Mouse (Mus musculus) erythroblast, adult 5-6 weeks (primary cell): ENCODE measurements around the gene Gm28551. TPM values are rescaled to one million over a fixed set of nuclear protein-coding genes. Genes with fewer than 3 reads are reported as not detected.
"Not testable (repeated sequence)": the region's sequence is repeated elsewhere in the genome, so short reads cannot be mapped to it uniquely, and the experiment has no call there.

ENCODE experiments used
- ATAC-seq: replicated peaks from 2 replicates; pipeline ENCODE4 v1.8.0; 2016; ENCODE audit warnings: moderate number of reproducible peaks, mild to moderate bottlenecking, moderate TSS enrichment, inconsistent platforms; ENCODE audit not compliant: poor library complexity, low FRiP score, severe bottlenecking
- total RNA-seq, 2 experiments: library from RNA; stranded (forward) in 1 of 2; stranded (reverse) in 1 of 2; fragments of 150-400 nt in 1 of 2; fragments of 200-764, 138-1000 nt in 1 of 2; gene quantifications; 2 replicates each; pipeline versions ENCODE4 v1.2.3 to v1.2.4; 2015 to 2017; ENCODE audit warnings: low replicate concordance in 2 of 2

Gm28551 gene
- total RNA-seq (2015; ENCODE audit: low replicate concordance) (1.5 and 5.2 TPM in 2 replicates), total RNA-seq (2017; ENCODE audit: low replicate concordance) (0.70 TPM in 1 of 2 replicates, not detected in the other)

DNA sequence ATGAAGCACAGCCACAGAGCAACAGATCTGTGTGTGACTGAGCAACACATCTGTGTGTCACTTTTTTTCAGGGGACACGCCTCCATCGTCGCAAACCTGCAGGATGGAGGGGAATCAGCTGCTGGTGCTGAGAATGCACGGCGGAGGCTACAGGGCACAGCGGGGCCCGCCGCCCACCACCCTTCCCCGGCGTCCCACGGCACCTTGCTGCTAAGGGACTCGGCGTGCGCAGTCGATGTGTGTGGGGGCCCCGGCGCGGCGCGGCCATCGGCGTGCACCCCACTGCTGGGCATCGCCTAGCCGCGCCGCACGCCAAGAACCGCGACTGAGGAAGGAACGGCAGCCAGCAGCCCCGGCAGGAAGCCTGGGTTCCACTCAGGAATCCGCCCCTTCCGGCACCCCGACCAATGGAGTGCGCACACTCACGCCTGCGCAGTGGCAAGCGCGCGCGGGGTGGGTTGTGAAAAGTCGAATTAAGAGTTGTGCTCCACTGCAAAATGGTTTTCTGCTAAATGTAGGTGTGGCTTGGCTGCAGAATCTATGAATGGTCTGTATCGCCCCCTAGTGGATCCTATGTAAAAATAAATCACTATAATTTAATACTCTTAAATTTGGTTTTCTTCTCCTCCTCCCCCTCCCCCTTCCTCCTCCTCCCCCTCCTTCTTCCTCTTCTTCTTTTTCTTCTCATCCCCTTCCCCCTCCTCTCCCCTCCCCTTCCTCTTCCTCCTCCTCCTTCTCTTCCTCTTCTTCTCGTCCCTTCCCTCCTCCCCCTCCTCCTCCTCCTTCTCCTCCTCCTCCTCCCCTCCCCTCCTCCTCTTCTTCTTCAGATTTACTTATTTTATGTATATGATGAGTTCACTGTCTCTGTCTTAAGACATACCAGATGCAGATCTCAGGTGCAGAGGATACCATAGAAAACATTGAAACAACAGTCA is at the start of gene Gm28551, which contains the start of the genes Asdurf and Asnsd1:
Gene Gm28551, minus strand, starts transcription at position 341 of the 935 bp plus-strand sequence.
Gene Asdurf, minus strand, starts transcription at position 293 of the 935 bp plus-strand sequence.
Gene Asnsd1, minus strand, starts transcription at position 426 of the 935 bp plus-strand sequence.
- peak; percentile 100 for ATAC-seq

DNA sequence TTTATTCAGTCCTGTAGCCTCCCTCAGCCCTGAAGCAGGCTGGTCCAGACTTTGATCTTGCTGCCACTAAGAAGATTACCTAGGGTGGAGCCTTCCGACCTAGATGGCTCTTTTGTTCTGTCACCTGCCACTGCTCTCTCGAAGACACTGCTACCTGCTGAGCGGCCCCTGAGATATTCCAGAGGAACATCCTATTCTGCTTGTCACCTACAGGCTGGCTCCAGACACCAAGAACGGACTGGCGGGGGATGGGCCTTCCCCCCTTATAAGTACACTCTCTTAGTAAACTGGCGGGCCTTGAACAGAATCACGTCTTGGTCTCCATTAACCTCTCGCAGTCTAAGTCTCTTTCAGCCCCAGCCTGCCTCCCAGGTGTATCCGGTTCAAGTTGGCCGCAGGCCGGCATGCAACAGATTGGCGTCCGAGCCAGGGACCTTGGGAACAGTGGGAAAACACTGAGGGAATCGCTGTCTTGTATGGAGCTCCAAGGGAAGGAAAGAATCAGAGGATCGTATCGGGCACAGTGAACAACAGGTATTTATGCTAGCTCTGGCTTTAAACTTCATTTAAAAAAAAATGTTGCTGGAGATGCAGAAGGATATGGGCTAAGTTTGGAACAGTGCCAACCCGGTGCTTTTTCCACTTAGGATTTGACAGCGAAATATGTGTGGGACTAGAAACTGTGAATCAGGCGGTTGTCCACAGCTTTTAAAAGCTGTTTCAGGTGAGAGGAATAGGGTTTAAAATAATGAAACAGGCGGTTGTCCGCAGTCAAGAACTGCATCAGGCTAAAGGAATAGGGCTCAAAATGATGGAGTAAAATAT is 41.7 kb upstream of the Gm28551 start:
- not testable (repeated sequence) for ATAC-seq

DNA sequence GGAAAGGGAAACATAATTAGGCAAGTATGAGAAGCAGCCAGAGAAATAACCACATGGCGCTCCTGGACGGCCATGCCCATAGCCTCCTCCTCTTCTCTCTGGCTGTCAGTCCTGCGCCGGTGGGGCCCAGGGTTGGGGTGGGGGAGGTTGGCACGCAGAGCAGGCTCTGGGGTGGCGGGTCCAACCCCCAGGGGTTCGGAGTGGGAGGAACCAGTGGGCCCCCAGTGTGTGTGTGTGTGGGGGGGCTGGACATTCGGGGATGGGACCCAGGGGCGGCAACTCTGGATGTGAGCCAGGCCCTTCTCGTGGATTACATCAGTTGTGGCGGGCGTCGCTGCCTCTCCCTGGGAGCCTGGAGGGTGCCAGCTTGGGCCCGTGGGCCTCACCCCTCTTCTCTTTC is 36.3 kb upstream of the Gm28551 start:
- no peak for ATAC-seq

DNA sequence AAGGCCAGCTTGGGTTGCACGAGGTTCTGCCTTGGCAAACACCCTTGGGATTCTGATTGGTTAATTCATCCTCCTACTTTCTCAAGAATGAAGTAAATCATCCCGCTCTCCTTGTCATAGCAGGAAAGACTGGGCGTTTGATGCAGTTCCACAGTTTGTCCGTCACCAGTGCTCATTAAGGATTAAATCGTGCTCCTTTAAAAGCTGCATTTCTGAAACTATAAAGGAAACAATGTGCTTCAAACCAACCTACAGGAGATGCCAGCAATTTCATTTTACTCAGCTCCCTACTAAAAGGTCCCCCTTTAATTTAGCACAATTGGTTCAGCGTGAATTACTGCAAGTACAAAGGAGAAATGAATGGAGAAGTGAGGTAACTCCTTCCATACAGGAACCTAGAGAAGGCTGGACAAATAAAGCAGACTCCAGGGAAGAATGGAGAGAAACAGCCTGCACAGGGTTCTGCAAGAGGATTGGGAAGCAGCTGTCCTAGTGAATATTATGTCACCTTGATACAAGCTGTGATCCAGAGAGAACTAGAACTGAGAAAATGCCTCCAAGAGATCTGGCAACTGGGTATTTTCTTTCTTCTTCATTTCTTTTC is 31.7 kb upstream of the Gm28551 start:
- ATAC-seq = no peak

DNA sequence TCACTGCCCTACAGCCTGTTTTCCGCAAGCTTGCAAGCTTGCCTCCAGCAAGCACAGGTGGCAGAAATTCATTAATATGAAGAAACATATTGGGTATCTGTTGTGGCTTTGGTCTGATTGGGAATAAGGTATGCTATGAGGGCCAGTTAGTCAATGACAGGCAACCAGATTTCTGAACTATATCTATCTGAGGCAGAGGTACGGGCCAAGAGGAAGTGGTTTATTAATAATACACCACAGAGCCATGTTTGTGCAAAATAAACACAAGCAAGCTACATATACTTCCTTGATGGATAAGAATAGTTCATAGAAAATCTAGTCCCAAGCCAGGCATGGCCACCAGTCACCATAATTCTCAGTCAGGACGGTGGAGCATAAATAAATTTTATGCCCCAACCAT is 25.3 kb upstream of the Gm28551 start:
- no peak for ATAC-seq

DNA sequence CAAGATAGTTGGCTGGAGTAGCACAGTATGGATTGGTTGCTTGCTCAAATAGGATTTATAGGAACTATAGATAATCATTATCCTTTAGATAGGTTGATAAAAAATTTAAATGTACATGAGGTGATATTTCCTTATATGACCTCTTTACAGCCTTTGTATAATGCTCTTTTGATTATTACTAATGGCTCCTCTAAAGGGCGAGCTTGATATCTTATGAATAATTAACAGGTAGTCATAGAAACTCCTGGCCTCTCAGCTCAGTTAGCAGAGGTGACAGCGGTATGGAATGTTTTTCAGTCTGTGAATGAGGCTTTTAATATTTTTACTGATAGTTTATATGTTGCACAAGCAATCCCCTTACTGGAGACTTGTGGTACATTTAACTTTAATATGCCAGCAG is 23.5 kb upstream of the Gm28551 start:
- not testable (repeated sequence) for ATAC-seq

DNA sequence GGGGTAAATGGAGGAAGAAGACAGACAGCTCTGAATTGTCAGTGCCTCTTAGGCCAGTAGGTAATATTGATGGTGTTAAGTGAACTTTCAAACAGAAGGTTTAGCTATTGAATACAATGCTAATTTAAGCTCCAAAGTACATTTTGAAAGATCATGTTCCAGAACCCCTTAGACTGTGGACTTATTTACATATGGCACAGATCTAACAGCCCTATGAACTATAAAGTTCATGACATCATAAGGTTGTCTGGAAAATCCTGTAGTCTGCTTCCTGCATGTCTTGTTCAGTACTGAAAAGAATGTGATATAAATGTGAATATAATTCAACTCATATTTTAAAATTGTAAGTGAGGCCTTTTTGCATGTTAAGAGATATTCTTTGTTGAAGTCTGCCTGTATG is 6.5 kb upstream of the Gm28551 start:
- no peak for ATAC-seq

DNA sequence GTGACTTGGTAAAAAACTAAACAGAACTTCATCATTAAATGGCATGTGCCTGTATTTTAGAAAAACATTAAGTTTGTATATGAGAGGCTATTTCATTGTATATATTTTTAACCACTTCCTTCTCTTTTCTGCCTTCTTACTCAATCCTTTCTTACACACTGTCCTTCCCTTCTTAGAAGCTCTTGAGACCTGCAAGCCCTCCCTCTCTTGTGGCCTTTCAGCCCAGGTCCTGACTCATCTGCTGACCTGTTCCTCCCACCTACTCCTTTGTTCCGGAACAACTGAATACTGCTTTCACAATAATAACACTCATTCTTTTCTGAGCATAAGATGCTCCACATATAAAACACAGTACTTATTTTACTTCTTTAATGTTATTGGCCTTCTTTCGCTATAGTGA is 11.4 kb downstream of the Gm28551 start:
- ATAC-seq = no peak

DNA sequence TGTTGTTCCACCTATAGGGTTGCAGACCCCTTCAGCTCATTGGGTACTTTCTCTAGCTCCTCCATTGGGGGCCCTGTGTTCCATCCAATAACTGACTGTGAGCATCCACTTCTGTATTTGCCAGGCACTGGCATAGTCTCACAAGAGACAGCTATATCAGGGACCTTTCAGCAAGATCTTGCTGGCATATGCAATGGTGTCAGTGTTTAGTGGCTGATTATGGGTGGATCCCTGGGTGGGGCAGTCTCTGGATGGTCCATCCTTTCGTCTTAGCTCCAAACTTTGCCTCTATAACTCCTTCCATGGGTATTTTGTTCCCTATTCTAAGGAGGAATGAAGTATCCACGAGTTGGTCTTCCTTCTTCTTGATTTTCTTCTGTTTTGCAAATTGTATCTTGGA is 15.1 kb downstream of the Gm28551 start:
- ATAC-seq = not testable (repeated sequence)

DNA sequence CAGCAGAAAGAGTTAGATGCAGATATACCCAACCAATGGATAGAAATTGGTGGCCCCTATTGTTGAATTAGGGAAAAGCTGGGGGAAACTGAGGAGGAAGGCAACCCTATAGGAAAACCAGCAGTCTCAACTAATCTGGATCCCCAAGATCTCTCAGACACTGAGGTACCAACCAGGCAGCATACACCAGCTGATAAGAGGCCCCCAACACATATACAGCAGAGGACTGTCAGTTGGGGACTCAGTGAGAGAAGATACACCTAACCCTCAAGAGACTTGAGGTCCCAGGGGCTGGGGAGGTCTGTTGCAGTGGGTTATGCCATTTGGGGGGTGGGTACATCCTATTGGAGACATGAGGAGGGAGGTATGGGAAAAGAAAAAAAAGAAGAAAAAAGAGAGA is 17.0 kb downstream of the Gm28551 start:
- no peak for ATAC-seq

DNA sequence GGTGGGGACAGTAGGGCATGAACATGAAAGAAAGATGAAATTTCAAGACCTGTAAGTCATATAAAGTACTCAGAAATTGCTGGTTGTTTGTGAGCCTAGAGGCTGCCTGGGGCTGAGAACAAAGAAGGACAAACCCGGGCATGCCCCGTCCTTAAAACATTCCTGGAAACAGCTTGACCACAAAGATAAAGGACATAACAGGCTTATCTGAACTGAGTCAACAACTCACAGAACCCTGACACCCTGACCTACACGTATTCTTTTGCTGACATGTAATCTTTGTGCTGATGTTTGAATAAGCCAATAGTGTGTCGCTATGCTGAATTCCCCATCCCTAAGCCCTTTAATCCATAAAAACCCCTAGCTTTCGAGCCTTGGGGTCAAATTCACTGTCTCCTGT is 18.9 kb downstream of the Gm28551 start:
- ATAC-seq = not testable (repeated sequence)

DNA sequence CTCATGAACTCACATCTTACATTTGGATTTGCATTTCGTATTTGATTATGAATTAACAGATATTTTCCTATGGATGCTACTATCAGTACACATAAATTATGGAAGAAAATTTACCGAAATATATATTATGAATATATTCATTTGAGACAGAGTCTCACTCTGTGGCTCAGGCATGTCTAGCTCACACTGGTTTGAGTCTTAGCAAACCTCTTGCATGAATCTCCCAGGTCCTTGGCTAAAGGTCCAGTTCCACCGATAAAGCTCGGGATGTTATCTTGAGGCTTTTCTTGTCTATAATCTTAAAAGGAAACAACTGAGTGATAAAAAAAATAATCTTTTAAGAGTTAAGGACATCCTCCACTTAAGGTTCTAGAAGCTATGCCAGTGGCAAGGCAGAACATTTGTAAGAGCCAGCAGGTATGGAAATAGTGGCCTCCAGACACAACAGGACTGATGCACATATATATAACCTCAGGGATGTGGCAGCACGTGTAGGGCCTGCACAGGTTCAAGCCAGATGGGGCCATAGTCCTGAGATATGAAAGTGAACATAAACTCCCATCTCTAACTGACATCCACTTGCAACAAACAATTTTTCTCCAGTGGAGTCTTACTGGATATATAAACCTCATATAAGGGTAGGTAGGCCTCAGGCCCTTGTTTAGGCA is 27.5 kb downstream of the Gm28551 start:
- ATAC-seq = no peak

DNA sequence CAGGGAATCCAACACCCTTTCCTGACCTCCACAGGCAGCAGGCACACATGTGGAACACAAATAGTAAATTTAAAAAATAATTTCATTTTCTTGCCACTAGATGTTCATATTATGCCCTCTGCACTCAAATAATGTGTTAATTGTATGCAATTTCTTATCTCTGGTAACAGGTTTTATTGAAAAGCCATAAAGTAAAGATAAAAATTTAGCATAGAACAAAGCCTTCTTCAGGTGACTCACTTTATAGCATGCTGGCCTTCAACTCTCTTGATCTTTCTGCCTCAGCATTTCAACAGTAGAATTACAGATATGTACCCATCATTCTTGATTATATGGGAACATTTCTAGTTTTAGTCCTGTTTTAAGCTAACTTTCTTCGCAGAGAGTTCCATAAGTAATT is 28.2 kb downstream of the Gm28551 start:
- no peak for ATAC-seq

DNA sequence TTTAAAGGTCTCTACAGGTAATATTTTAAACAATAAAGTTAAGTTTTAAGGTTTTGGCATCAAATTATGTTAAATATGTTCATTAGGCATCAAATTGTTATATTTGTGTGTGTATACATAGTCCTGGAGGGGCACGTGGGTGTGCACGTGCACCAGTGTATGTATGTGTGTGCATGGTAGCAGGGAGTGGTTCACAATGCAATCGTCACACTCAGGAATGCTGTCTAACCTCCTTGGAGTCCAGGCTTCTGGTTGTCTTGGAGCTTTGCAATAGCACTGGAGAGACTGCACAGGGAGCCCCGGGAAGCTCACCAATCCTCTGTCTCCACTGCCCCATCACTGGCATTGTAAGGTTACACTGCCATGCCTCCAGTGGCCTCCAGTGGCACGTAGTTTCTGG is 29.2 kb downstream of the Gm28551 start:
- ATAC-seq = no peak

DNA sequence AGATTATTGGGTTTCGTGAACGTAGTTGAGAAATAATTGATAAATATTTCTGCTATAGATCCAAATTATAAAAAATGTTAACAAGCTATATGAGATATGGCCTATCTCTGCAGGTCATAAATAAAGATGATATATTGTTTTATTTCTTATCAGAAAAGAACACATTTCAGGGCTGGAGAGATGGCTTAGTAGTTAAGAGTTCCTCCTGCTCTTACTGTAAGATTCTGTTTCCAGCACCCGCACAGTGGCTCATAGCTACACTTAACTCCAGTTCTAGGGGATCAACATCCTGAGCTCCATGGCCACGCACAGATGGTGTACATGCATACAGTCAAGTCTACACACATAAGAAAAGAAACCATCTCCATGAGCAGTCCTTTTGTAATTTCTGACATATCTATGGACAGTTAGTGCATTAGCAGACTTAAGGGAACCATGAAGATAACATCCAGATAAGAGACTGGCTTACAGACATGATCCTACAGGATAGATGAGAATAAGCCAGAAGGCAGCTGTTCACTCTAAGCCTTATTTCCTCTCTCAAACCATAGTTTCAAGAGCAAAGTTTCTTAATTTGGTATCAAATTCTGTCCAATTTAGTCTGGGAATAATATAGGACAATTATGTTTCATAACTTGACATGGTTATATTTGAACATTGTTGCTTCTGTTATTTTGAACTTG is 30.7 kb downstream of the Gm28551 start:
- no peak for ATAC-seq

DNA sequence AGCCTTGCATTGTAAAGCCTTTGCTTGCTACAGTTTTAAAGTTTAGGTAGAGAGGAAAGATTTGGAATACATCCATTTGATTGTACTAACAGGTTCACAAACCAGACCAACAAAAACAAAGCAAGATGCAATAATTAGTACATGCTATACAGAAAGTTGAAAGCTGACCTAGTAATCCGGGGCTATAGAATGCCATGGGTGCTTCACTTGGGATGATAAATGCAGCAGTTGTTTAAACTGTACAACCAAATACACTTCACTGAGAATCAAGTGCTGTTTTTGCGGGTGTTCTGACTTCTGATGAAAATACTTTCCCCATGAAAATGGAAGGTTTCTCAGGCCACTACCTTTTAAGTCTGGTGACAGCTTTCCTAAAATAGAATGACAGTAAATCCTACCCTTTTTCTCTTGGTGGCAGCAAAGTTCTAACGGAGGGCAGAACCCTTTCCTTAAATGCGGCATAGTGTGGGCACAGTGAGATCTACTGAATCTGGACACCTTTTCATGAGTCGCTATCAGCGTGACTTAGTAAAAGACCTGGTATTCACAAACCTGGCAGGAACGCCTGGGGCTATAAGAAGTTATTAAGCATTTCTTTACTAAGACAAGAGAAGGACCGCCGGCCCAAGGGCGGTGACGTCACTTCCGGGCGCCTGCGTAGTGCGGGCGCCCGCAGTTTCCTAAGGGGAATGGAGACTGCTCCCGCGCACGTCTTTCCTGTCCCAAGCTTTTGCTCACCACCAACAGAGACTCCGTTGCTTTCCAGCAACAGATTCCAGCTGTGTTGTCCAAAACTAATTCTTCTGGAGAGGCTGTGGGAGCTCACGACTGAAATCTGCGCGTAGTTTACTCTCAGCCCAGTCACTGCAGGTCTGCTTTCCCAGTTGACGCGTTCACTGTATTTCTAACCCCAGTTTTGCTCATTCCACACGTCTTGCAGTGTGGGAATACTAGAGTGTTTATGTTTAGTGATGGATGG is 39.2 kb downstream of the Gm28551 start, which contains the start of gene Osgepl1:
Gene Osgepl1, plus strand, starts transcription at position 636 of the 979 bp plus-strand sequence.
- ATAC-seq = peak; percentile 99

DNA sequence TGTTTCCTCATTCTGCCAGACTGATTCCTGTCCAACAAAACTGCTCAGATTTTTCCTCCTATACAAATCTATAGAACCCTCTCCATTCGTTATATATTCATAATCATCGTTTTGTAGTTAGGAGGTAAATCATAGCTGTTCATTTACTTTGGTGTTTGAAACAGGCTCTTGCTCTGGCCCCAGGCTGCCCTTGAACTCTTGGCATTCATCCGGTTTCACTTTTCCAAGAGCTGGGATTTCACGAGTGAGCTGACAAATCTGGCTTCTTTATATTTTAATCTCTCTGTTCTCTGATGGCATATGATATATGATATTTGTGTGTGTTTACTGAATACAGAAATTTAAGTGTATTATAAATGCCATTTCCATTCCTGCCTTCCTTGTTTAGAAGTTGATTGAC is 52.0 kb downstream of the Gm28551 start:
- no peak for ATAC-seq
